ENCODE assay signal across 21 mouse cellular contexts in the genomic region with DNA sequence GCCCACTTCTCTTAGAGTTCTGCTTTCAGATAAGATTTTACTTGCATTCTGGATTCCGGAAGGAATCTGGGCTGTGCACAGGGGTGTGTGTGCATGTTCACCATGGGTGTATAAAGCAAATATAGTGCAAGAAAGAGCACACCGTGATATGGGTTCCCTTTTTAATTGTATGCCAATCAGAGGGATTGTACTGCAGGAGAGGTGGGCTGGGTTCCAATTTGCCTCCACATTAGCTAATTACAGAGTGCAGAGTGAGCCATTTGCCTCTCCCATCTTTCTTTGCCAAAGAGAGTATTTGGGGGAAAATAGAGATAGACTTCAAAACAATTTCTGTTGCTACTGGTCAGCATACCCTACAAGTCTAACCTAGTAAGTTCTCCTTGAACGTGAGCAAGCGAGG.
DNase-seq lines count a peak whose midpoint lies in the region; ATAC-seq and TF ChIP-seq lines count a peak whose summit lies in the region.
"Had no signal": no experiment of that assay in that cellular context is flagged by ENCODE, and none has a peak within 500 bp of the region (broad histone marks: within the 10 kb centered on the region; RNA-seq: fewer than 3 reads in every experiment).

No protein-coding gene starts in this region.

- peak; percentile 59 to 67 for DNase-seq in cerebellum, postnatal 10 days
- DNase-seq in cerebellum, adult 9-10 months, result no peak
- peak; percentile 80 for DNase-seq in brain, embryonic 14.5 days (ENCODE audit: low read depth)
- DNase-seq in forebrain, postnatal 0 days, result peak; percentile 30
- no peak for DNase-seq in retina, postnatal 1 day
- DNase-seq: adrenal gland, postnatal 25 days; B cell, adult 2 months; cerebellum, adult 8-10 months; gastrocnemius, postnatal 14 days; heart, adult 2 months; heart, postnatal 14 days; kidney, adult 2 months had no signal

- TF ChIP-seq CTCF in brain, embryonic 14.5 days (IDR thresholded peaks at IDR 0.05; ENCODE audit: borderline replicate concordance, extremely low read depth, insufficient read depth, insufficient read length), result no peak
- TF ChIP-seq CTCF in forebrain, postnatal 0 days (IDR thresholded peaks at IDR 0.05; ENCODE audit: low read depth), result no peak

- H3K4me3 ChIP-seq in hindbrain, embryonic 16.5 days (ENCODE audit: low read length), result no peak overlapping the region
- H3K4me3 ChIP-seq in hindbrain, embryonic 12.5 days, result no peak overlapping the region
- no peak overlapping the region for H3K4me3 ChIP-seq in forebrain, postnatal 0 days (ENCODE audit: low read depth, low read length)
- H3K4me3 ChIP-seq: embryonic facial prominence, embryonic 10.5 days; heart, adult 2 months; heart, embryonic 15.5 days had no signal

- 70% methylated on average over 4 of the region's 4 CpGs for WGBS in hindbrain, embryonic 16.5 days
- WGBS in hindbrain, embryonic 12.5 days, result 89% methylated on average over 4 of the region's 4 CpGs
- 38% methylated on average over 4 of the region's 4 CpGs for WGBS in forebrain, postnatal 0 days

- no peak overlapping the region for H3K9ac ChIP-seq in hindbrain, embryonic 16.5 days (ENCODE audit: low read depth, low read length)
- H3K9ac ChIP-seq in hindbrain, embryonic 12.5 days, result no peak overlapping the region
- no peak overlapping the region for H3K9ac ChIP-seq in forebrain, postnatal 0 days
- H3K9ac ChIP-seq: heart, embryonic 15.5 days; hindbrain, embryonic 14.5 days had no signal

- no peaks in the 10 kb centered on the region for H3K36me3 ChIP-seq in hindbrain, embryonic 16.5 days (ENCODE audit: control insufficient read depth, insufficient read depth, low read length)
- H3K36me3 ChIP-seq in hindbrain, embryonic 12.5 days, result no peaks in the 10 kb centered on the region
- H3K36me3 ChIP-seq in forebrain, postnatal 0 days (ENCODE audit: insufficient read depth), result no peaks in the 10 kb centered on the region
- H3K36me3 ChIP-seq: embryonic facial prominence, embryonic 10.5 days; G1E; heart, embryonic 15.5 days had no signal

- H3K4me2 ChIP-seq in hindbrain, embryonic 16.5 days (ENCODE audit: low read length), result no peak overlapping the region
- no peak overlapping the region for H3K4me2 ChIP-seq in hindbrain, embryonic 12.5 days (replicated peaks)
- H3K4me2 ChIP-seq in forebrain, postnatal 0 days (ENCODE audit: low read depth), result no peak overlapping the region
- H3K4me2 ChIP-seq: heart, embryonic 11.5 days; heart, embryonic 15.5 days; hindbrain, embryonic 14.5 days had no signal

- H3K4me1 ChIP-seq in hindbrain, embryonic 16.5 days (ENCODE audit: control insufficient read depth, insufficient read depth, low read depth, low read length), result no peaks in the 10 kb centered on the region
- no peaks in the 10 kb centered on the region for H3K4me1 ChIP-seq in hindbrain, embryonic 12.5 days
- H3K4me1 ChIP-seq in forebrain, postnatal 0 days (ENCODE audit: insufficient read depth), result no peaks in the 10 kb centered on the region
- H3K4me1 ChIP-seq: embryonic facial prominence, embryonic 10.5 days had no signal

- H3K27ac ChIP-seq in hindbrain, embryonic 16.5 days (ENCODE audit: low read depth, low read length), result no peak overlapping the region
- H3K27ac ChIP-seq in hindbrain, embryonic 12.5 days, result no peak overlapping the region
- no peak overlapping the region for H3K27ac ChIP-seq in forebrain, postnatal 0 days (ENCODE audit: low read depth, low read length)
- H3K27ac ChIP-seq: embryonic facial prominence, embryonic 10.5 days; heart, adult 2 months; heart, embryonic 15.5 days; hindbrain, embryonic 14.5 days had no signal

- H3K27me3 ChIP-seq in hindbrain, embryonic 16.5 days (replicated peaks; ENCODE audit: control insufficient read depth, insufficient read depth, low read length), result no peaks in the 10 kb centered on the region
- H3K27me3 ChIP-seq in hindbrain, embryonic 12.5 days, result no peaks in the 10 kb centered on the region
- H3K27me3 ChIP-seq in forebrain, postnatal 0 days (ENCODE audit: insufficient read depth, low read length), result no peaks in the 10 kb centered on the region
- H3K27me3 ChIP-seq: heart, embryonic 15.5 days had no signal

- no peaks in the 10 kb centered on the region for H3K9me3 ChIP-seq in hindbrain, embryonic 16.5 days (ENCODE audit: control insufficient read depth, low read length)
- H3K9me3 ChIP-seq in hindbrain, embryonic 12.5 days (replicated peaks), result no peaks in the 10 kb centered on the region
- no peaks in the 10 kb centered on the region for H3K9me3 ChIP-seq in forebrain, postnatal 0 days (ENCODE audit: low read length)
- H3K9me3 ChIP-seq: embryonic facial prominence, embryonic 10.5 days; heart, embryonic 15.5 days had no signal

- ATAC-seq in hindbrain, embryonic 16.5 days, result 0 out of 2 replicates have a peak, but pooled peaks have one; percentile 17
- no peak for ATAC-seq in hindbrain, embryonic 12.5 days (ENCODE audit: low FRiP score)
- no peak for ATAC-seq in forebrain, postnatal 0 days
- ATAC-seq: CD4-positive, CD25-positive, alpha-beta regulatory T cell, adult 4 months; intestine, embryonic 16.5 days had no signal

- TF ChIP-seq POLR2A in brain, embryonic 14.5 days (IDR thresholded peaks at IDR 0.05; ENCODE audit: borderline replicate concordance, extremely low read depth, insufficient read depth, insufficient read length, poor library complexity, severe bottlenecking), result no peak

Comparison
In these comparisons a context has a peak if more than half of its experiments do, and no peak if none do; other contexts are left out.
1. DNase-seq: peak in cerebellum, postnatal 10 days (2 of 2), brain, embryonic 14.5 days (single experiment) and forebrain, postnatal 0 days (single experiment); none in cerebellum, adult 9-10 months (single experiment) and retina, postnatal 1 day (single experiment).